Mouse (Mus musculus) thymus, adult 2 months (tissue): Measurements from ENCODE around the gene Ugt2b37. TPM values are rescaled to one million over a fixed set of nuclear protein-coding genes. Genes with fewer than 3 reads are reported as not detected.
"Not testable (repeated sequence)": the region's sequence is repeated elsewhere in the genome, so short reads cannot be mapped to it uniquely, and the experiment has no call there.

ENCODE experiments used
- DNase-seq: peaks from one replicate; pipeline ENCODE4 v3.0.0; 2021
- H3K27ac ChIP-seq: fragments of 200-500 bp; 2 replicates; pipeline ENCODE4 v1.5.1; 2012; ENCODE audit warnings: low read length, control low read depth; ENCODE audit not compliant: control insufficient read depth, insufficient read depth
- H3K27me3 ChIP-seq: fragments of 200-500 bp; 2 replicates; pipeline ENCODE4 v1.6.1; 2012; ENCODE audit warnings: mild to moderate bottlenecking, low read length, moderate library complexity, mixed read lengths; ENCODE audit not compliant: control insufficient read depth, insufficient read depth
- H3K36me3 ChIP-seq: fragments of 200-500 bp; 2 replicates; pipeline ENCODE4 v1.6.1; 2012; ENCODE audit warnings: mild to moderate bottlenecking, low read length, moderate library complexity; ENCODE audit not compliant: control insufficient read depth, insufficient read depth
- H3K4me1 ChIP-seq: fragments of 200-500 bp; replicated peaks from 2 replicates; pipeline ENCODE4 v1.6.1; 2012; ENCODE audit warnings: low read length; ENCODE audit not compliant: control insufficient read depth, insufficient read depth
- H3K4me3 ChIP-seq: fragments of 200-500 bp; 2 replicates; pipeline ENCODE4 v1.5.1; 2012; ENCODE audit warnings: mild to moderate bottlenecking, low read length, control low read depth, moderate library complexity; ENCODE audit not compliant: control insufficient read depth, insufficient read depth
- CTCF ChIP-seq: fragments of 200-500 bp; IDR thresholded peaks from 2 replicates; pipeline ENCODE4 v1.5.1; 2012; ENCODE audit warnings: mild to moderate bottlenecking, control low read depth, low read length, moderate library complexity, borderline replicate concordance; ENCODE audit not compliant: control insufficient read depth, poor library complexity, insufficient read depth; ENCODE audit errors: extremely low read depth
- POLR2A ChIP-seq: fragments of 200-500 bp; IDR thresholded peaks from 2 replicates; pipeline ENCODE4 v1.6.1; 2012; ENCODE audit warnings: mild to moderate bottlenecking, low read length, control low read depth, moderate library complexity; ENCODE audit not compliant: control insufficient read depth, poor library complexity, insufficient read depth; ENCODE audit errors: extremely low read depth
- WGBS: fragments of 180-500 bp; shearing (Covaris S2); methylation state at CpG from one replicate; pipeline ENCODE4 v1.1.7; 2018; 5-methylcytosine and 5-hydroxymethylcytosine counted together
- polyA plus RNA-seq: library from polyadenylated mRNA; depleted of rRNA; stranded (reverse); fragments of >200 nt; gene quantifications from 2 replicates; pipeline ENCODE4 v1.2.3, GENCODE M21; 2012; rRNA removed

Gene Ugt2b37
- polyA plus RNA-seq = not detected in 2 replicates

DNA sequence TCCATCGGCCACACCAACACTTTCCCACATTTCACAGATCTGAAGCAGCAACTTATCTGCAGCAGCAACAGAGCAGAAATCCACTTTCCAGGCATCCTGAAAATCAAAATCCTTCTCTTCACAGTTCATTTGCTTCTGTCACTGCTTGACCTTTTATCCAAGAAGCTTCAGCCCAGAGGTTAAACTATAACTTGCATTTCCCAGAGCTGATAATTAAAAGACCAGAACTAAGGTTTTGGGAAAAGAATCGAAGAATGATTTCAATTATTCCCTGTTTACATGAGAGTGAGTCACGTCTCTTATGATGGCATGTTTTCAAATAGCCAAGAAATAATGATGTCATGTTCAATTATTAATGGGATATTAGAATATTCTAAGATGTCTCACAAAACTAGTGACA lies at the start of gene Ugt2b37:
TSS of gene Ugt2b37 (minus strand) at position 129 of the 400 bp plus-strand sequence.
- WGBS = 89% methylated on average over 3 of the region's 3 CpGs
- not testable (repeated sequence) for H3K27ac ChIP-seq, DNase-seq, H3K27me3 ChIP-seq, H3K4me3 ChIP-seq, H3K4me1 ChIP-seq, H3K36me3 ChIP-seq

GRCm38 (mm10) chr5:87286180-87286579 lies 31.6 kb upstream of the Ugt2b37 start:
- not testable (repeated sequence) for H3K4me1 ChIP-seq, H3K27me3 ChIP-seq, H3K27ac ChIP-seq, DNase-seq, H3K4me3 ChIP-seq, H3K36me3 ChIP-seq
- 92% methylated on average over 4 of the region's 4 CpGs for WGBS

- H3K4me3 ChIP-seq, H3K27me3 ChIP-seq, H3K36me3 ChIP-seq, DNase-seq, H3K27ac ChIP-seq, H3K4me1 ChIP-seq: not testable (repeated sequence)
- 87% methylated on average over 4 of the region's 4 CpGs for WGBS
These were observed 21.4 kb upstream of the Ugt2b37 start for GRCm38 (mm10) chr5:87275986-87276385.

DNA sequence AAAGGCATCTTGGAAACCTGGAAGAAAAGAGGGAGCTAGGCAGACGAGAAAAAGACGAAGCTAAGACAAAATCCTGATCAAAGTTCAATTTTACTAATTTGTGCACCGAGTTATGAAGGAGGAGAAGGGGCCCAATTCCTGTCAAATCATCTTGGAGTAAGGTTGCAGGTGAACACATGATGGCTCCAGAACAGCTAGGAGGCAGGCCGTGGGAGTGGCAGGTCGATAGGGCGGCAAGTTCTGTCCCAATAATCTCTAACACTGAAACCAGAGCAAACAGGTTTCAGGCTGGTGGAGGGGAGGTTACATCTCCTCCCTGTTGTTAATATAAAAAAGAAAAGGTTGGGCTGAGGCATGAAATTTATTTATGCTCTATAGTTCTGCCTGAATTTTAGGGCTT lies 21.0 kb upstream of the Ugt2b37 start:
- no peak for DNase-seq

DNA sequence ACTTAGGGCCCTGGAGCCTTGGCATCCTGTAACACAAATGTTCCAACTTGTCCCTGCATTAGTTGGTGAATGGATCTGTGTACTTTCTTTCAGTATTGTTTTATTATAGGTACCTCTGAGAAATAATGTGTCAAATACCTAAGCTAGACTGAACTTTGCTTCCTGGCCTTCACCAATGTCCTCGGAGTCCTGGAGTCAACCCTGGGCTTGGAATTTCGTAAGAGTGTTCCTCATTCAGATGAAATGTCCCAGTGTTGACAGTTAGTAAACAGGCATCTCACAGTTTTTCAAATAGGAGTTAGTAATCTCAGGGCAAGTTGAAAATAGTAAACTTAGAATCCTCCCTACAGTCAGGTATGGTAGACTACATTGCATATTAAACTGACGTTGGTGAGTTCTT lies 1.2 kb upstream of the Ugt2b37 start:
- H3K4me1 ChIP-seq = no peaks in the 10 kb centered on the region
- TF ChIP-seq CTCF (no peak), POLR2A (no peak)
- no peak for DNase-seq
- H3K27ac ChIP-seq = no peak overlapping the region
- H3K36me3 ChIP-seq = no peaks in the 10 kb centered on the region
- WGBS = 80% methylated on average over 3 of the region's 3 CpGs
- H3K27me3 ChIP-seq = no peaks in the 10 kb centered on the region
- no peak overlapping the region for H3K4me3 ChIP-seq

More for the DNA sequence above, 21.0 kb upstream of the Ugt2b37 start:
- Histone ChIP-seq H3K27me3 (no peaks in the 10 kb centered on the region), H3K4me1 (no peaks in the 10 kb centered on the region), H3K4me3 (no peak overlapping the region), H3K36me3 (no peaks in the 10 kb centered on the region), H3K27ac (no peak overlapping the region)
- 94% methylated on average over 6 of the region's 6 CpGs for WGBS
- no peak for TF ChIP-seq CTCF
- no peak for TF ChIP-seq POLR2A

DNA sequence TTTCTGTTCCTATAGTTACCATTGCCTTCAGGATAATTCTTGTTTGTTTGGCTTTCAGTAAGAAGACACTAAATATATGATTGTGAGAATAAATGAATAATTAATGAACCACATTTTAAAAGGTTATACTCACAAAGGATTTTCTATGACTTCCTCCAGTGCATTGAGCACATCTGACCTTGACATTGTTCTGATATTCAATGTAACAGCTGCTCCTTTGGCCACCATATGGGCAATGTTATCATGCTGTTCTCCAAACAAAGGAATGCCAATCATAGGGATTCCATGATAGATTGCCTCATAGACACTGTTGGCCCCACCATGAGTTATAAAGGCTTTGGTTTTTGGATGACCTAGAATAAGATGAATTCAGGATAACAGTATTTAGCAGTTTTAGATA lies 12.5 kb downstream of the Ugt2b37 start:
- H3K36me3 ChIP-seq, H3K4me1 ChIP-seq, H3K27ac ChIP-seq, DNase-seq, H3K27me3 ChIP-seq, H3K4me3 ChIP-seq: not testable (repeated sequence)

GRCm38 (mm10) chr5:87196430-87196829 lies 58.2 kb downstream of the Ugt2b37 start:
- H3K4me1 ChIP-seq, H3K27ac ChIP-seq: not testable (repeated sequence)

More at GRCm38 (mm10) chr5:87196430-87196829, 58.2 kb downstream of the Ugt2b37 start:
- H3K4me3 ChIP-seq, DNase-seq, H3K36me3 ChIP-seq, H3K27me3 ChIP-seq: not testable (repeated sequence)
- WGBS = 77% methylated on average over 2 of the region's 2 CpGs

Other genes starting within 250 kb of the Ugt2b37 start
- gene Ugt2b36, start 162.2 kb downstream of the Ugt2b37 start, polyA plus RNA-seq = 0.28 TPM in 1 of 2 replicates, not detected in the other
- gene Ugt2b5, start 114.5 kb downstream of the Ugt2b37 start, polyA plus RNA-seq = 0.20 TPM in 1 of 2 replicates, not detected in the other
- 0.10 TPM in 1 of 2 replicates, not detected in the other for gene Ugt2a3, start 82.4 kb upstream of the Ugt2b37 start, polyA plus RNA-seq
- gene Ugt2b38, start 169.4 kb upstream of the Ugt2b37 start, polyA plus RNA-seq = not detected in 2 replicates
- not detected in 2 replicates for gene Ugt2a2, start 227.5 kb upstream of the Ugt2b37 start, polyA plus RNA-seq
- not detected in 2 replicates for gene Gm43638, start 232.0 kb upstream of the Ugt2b37 start, polyA plus RNA-seq
- gene Ugt2a1, start 236.1 kb upstream of the Ugt2b37 start, polyA plus RNA-seq = not detected in 2 replicates